Mouse (Mus musculus) olfactory bulb, adult 2 months (tissue): Measurements from ENCODE around the gene Fam71b.

Experiments used
- CTCF ChIP-seq: fragments of 200-500 bp; IDR thresholded peaks from 2 replicates; pipeline ENCODE4 v1.5.1; 2012; ENCODE audit warnings: low read depth, mild to moderate bottlenecking, low read length, moderate library complexity; ENCODE audit not compliant: insufficient read depth
- POLR2A ChIP-seq: fragments of 200-500 bp; IDR thresholded peaks from 2 replicates; pipeline ENCODE4 v1.6.1; 2012; ENCODE audit warnings: mild to moderate bottlenecking, low read depth, low read length, moderate library complexity; ENCODE audit not compliant: insufficient read depth

DNA sequence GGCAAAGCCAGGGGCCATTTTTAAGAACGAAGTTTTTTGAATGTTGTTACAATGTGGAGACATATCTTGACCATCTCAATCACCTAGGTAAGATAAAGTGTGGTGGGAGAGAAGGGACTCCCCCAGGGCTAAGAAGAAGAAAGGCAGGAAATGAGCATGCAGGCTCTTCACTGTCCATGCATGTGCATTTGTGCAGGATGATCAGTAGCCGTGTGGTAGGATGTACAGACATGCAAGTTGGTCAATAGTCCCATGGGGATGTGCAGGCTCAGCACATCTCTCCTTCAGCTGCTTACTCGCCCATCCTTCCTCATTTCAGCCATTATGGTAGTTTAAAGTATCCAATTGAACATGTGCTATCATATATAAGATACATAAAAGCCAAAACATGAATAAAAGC lies 47.9 kb upstream of the Fam71b start:
- TF ChIP-seq CTCF (no peak), POLR2A (no peak)
